Mouse (Mus musculus): ENCODE results near the gene Socs5. TPM values are rescaled to one million over a fixed set of nuclear protein-coding genes. Genes with fewer than 3 reads are reported as not detected.

Socs5 gene
- polyA plus RNA-seq, 1 experiment: 6.4 TPM

DNA sequence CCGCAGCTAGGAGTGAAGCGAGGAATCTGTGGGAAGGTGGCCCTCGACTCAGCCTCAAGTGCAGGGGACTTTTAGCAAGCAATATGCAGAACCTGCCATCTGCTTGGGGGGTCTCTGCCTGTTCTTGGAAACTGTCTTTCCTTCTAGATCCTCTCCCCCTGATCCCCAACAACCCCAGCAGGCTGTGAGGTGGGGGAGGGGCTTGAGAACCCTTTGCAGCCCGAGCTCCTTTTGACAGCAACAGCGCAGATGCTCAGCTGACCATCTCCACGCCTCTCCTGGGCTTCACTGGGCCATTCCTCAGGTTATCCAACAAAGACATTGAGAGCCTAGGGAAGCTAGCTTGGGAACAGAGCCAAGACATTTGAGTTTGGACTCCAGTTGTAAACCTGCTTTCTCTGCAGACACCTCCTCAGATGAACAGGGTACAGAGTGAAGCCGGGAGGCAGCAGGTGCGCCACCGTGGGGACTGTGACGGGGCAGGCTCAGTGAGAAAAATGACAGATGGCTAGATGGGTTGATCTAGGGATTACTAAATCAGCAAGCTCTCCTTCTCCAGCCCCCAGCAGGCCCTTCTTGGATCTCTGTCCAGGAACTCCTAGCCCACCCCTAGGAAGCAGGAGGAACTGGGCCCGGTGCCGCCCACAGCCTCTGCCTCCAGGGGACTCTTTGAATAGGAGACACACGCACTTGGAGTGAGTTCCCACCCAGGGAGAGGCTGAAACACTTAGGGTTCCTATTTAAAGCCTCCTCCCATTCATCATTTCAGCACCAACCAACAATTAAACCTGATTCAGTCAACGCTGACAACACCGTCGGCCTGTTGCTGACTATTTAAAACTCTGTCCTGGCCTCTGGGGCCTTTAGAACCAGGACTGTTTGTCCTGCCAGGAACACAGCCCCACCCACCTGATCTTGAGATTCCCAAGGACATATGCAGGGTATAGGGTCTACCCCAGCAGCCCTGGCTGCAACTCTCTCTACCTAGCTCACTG, 71.4 kb downstream of the Socs5 start:
- Histone ChIP-seq H3K4me1 (replicated peaks; ENCODE audit: control insufficient read depth, insufficient read depth, low read length) (peaks cover 45% of the 10 kb centered on the region), H3K27ac (ENCODE audit: control insufficient read depth, insufficient read depth, low read length) (peak overlapping the region; percentile 26; the same call in 1 of the 2 replicates), H3K4me3 (ENCODE audit: control insufficient read depth, insufficient read depth, low read length) (no peak overlapping the region), H3K36me3 (ENCODE audit: control insufficient read depth, insufficient read depth, low read length) (no peaks in the 10 kb centered on the region), H3K27me3 (ENCODE audit: control insufficient read depth, insufficient read depth, low read length) (no peaks in the 10 kb centered on the region)
- DNase-seq: peak; percentile 53
- TF ChIP-seq POLR2A (IDR thresholded peaks at IDR 0.05; ENCODE audit: control insufficient read depth, extremely low read depth, insufficient read depth, low read length, poor library complexity): no peak
- no peak for TF ChIP-seq CTCF (IDR thresholded peaks at IDR 0.05; ENCODE audit: borderline replicate concordance, control insufficient read depth, extremely low read depth, insufficient read depth, low read length, poor library complexity)
- 62% methylated on average over 16 of the region's 16 CpGs for WGBS

DNA sequence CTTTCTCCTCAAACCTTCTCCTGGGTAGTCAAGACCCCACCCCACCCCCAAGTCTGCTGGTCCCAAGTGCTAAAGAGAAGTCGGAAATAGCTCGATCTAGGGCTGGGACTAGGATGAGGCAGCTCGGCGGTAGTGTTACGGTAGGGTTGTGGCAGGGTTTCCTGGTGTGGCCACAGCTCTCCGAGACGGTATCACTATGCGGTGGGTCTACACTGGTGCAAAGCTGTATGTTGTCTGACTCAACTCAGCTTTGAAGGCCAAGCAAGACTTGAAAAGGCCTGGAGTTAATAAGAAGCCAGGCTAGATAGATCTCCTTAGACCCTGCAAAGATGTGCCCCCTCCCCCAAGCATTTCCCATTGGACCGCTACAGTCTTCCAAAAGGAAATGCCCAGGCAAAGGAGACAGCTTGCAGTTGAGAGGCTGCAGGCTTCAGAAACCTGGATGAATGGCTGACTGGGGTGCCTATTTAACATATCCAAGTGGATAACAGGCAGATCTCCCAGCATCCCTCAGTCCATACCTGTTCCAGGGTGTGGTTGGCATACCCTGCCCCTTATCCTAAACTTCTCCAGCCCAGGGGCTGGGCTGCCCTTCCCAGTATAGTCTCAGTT, 72.6 kb downstream of the Socs5 start:
- no peak overlapping the region for H3K4me3 ChIP-seq (ENCODE audit: control insufficient read depth, insufficient read depth, low read length)
- no peak overlapping the region for H3K27ac ChIP-seq (ENCODE audit: control insufficient read depth, insufficient read depth, low read length)
- H3K27me3 ChIP-seq (ENCODE audit: control insufficient read depth, insufficient read depth, low read length): no peaks in the 10 kb centered on the region
- no peak for DNase-seq
- H3K36me3 ChIP-seq (ENCODE audit: control insufficient read depth, insufficient read depth, low read length): no peaks in the 10 kb centered on the region
- H3K4me1 ChIP-seq (replicated peaks; ENCODE audit: control insufficient read depth, insufficient read depth, low read length): peaks cover 45% of the 10 kb centered on the region
- 32% methylated on average over 9 of the region's 9 CpGs for WGBS
- no peak for TF ChIP-seq POLR2A (IDR thresholded peaks at IDR 0.05; ENCODE audit: control insufficient read depth, extremely low read depth, insufficient read depth, low read length, poor library complexity)
- TF ChIP-seq CTCF (IDR thresholded peaks at IDR 0.05; ENCODE audit: borderline replicate concordance, control insufficient read depth, extremely low read depth, insufficient read depth, low read length, poor library complexity): no peak

DNA sequence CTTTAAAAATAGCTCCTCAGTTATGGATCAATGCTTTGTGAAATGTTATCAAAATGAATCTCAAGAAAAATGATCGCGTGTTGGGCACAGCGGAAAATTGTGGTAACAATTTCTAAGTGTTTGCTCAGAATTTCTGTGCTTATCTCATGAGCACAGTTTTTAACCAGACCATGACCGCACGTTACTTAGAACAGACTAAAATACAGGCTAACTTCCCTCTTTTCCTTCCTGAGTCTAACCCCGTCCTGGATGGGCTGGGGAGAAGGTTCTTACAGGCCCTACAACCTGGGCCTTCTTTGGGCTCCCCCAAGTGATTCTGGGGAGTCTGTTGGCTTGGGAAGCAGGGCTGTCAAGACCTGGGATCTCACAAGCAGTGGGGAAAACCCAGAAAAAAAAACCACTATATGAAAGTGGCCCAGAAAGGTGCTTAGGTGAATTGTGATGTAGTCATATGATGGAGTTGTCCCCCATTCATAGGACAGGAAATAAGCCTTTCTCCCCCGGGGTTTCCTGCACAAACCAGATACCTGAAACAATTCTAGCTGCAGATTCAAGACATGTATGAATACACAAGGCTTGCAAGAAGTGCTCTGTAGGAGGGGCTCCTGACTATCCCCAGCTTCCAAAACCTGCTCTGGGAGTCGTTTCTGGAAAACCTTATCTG, 74.3 kb downstream of the Socs5 start:
- no peak overlapping the region for H3K4me3 ChIP-seq (ENCODE audit: control insufficient read depth, insufficient read depth, low read length)
- H3K36me3 ChIP-seq (ENCODE audit: control insufficient read depth, insufficient read depth, low read length): no peaks in the 10 kb centered on the region
- H3K27me3 ChIP-seq (ENCODE audit: control insufficient read depth, insufficient read depth, low read length): no peaks in the 10 kb centered on the region
- H3K4me1 ChIP-seq (replicated peaks; ENCODE audit: control insufficient read depth, insufficient read depth, low read length): peaks cover 38% of the 10 kb centered on the region
- TF ChIP-seq POLR2A (IDR thresholded peaks at IDR 0.05; ENCODE audit: control insufficient read depth, extremely low read depth, insufficient read depth, low read length, poor library complexity): no peak
- no peak for TF ChIP-seq CTCF (IDR thresholded peaks at IDR 0.05; ENCODE audit: borderline replicate concordance, control insufficient read depth, extremely low read depth, insufficient read depth, low read length, poor library complexity)
- 17% methylated on average over 8 of the region's 8 CpGs for WGBS
- no peak overlapping the region for H3K27ac ChIP-seq (ENCODE audit: control insufficient read depth, insufficient read depth, low read length)
- DNase-seq: no peak

DNA sequence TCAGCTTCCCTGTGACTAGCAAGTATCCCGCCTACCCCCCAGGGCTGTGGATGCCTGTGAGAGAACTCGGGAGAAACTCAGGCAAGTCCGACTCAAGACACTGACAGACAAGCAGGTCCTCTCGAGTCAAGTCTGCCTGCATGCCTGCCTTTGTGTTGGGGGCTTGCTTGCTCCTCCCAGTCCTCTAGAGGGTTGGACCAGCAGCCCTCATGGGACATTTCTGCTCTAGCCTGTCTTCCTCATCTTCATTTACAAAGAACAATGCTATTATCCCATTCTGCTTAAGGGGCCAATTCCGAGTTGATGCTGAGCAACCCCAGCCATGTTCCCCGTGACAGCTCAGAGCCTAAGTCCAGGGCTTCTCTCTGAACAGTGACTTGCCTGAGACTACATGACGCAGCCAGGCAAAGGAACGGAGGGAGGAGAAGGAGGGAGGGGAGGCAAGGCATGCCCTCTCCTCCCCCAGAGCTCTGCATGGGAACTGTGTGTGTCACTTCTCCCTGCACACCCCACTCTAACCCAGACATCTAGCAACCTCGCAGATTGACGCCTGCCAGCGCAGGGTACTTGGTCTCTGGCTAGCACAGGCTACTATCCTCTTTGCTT, 78.1 kb downstream of the Socs5 start:
- no peaks in the 10 kb centered on the region for H3K36me3 ChIP-seq (ENCODE audit: control insufficient read depth, insufficient read depth, low read length)
- WGBS: 62% methylated on average over 11 of the region's 11 CpGs
- no peak overlapping the region for H3K4me3 ChIP-seq (ENCODE audit: control insufficient read depth, insufficient read depth, low read length)
- no peaks in the 10 kb centered on the region for H3K27me3 ChIP-seq (ENCODE audit: control insufficient read depth, insufficient read depth, low read length)
- H3K4me1 ChIP-seq (replicated peaks; ENCODE audit: control insufficient read depth, insufficient read depth, low read length): peaks cover 12% of the 10 kb centered on the region
- no peak overlapping the region for H3K27ac ChIP-seq (ENCODE audit: control insufficient read depth, insufficient read depth, low read length)
- TF ChIP-seq CTCF (IDR thresholded peaks at IDR 0.05; ENCODE audit: borderline replicate concordance, control insufficient read depth, extremely low read depth, insufficient read depth, low read length, poor library complexity) (no peak), POLR2A (IDR thresholded peaks at IDR 0.05; ENCODE audit: control insufficient read depth, extremely low read depth, insufficient read depth, low read length, poor library complexity) (no peak)
- no peak for DNase-seq

DNA sequence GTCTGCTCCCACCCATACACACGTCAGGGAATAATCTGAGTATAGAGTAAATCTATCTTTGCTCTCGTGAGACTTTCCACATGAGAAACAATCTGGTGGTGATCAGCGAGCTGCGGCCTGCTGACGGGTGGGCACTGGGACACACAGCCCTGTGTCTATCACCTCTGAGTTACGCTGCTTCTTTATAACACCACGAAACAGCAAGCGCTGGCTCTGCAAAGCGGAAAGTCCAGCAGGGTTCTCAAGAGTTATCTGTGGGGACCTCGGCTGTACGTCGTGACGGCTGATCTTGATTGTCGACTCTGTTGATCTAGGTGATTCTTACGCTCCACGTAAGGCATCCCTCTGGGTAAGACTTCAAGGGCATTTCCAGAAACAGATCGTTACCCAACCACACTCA, 79.5 kb downstream of the Socs5 start:
- Histone ChIP-seq H3K4me1 (replicated peaks; ENCODE audit: control insufficient read depth, insufficient read depth, low read length) (0 out of 2 replicates have a peak, but pooled peaks cover 5% of the 10 kb centered on the region), H3K27me3 (ENCODE audit: control insufficient read depth, insufficient read depth, low read length) (no peaks in the 10 kb centered on the region), H3K4me3 (ENCODE audit: control insufficient read depth, insufficient read depth, low read length) (no peak overlapping the region), H3K27ac (ENCODE audit: control insufficient read depth, insufficient read depth, low read length) (no peak overlapping the region), H3K36me3 (ENCODE audit: control insufficient read depth, insufficient read depth, low read length) (no peaks in the 10 kb centered on the region)
- TF ChIP-seq POLR2A (IDR thresholded peaks at IDR 0.05; ENCODE audit: control insufficient read depth, extremely low read depth, insufficient read depth, low read length, poor library complexity) (no peak), CTCF (IDR thresholded peaks at IDR 0.05; ENCODE audit: borderline replicate concordance, control insufficient read depth, extremely low read depth, insufficient read depth, low read length, poor library complexity) (no peak)
- no peak for DNase-seq
- WGBS: 94% methylated on average over 17 of the region's 17 CpGs

Other genes with a start within 250 kb of the Socs5 start
- 0.19 TPM in 1 of 2 replicates, not detected in the other for gene Tmem247, start 190.3 kb upstream of the Socs5 start, polyA plus RNA-seq (2012; rRNA removed)
- gene Atp6v1e2, start 159.8 kb upstream of the Socs5 start, polyA plus RNA-seq (2012; rRNA removed): not detected in 2 replicates
- 11.5 and 14.5 TPM in 2 replicates for gene Rhoq, start 144.6 kb upstream of the Socs5 start, polyA plus RNA-seq (2012; rRNA removed)
- gene Pigf, start 82.3 kb upstream of the Socs5 start, polyA plus RNA-seq (2012; rRNA removed): 4.8 TPM in 2 replicates
- gene Cript, start 82.1 kb upstream of the Socs5 start, polyA plus RNA-seq (2012; rRNA removed): 12.6 and 16.8 TPM in 2 replicates
- 46.7 and 48.7 TPM in 2 replicates for gene Mcfd2, start 158.3 kb downstream of the Socs5 start, polyA plus RNA-seq (2012; rRNA removed)
- gene Ttc7, start 175.2 kb downstream of the Socs5 start, polyA plus RNA-seq (2012; rRNA removed): 93.6 and 148 TPM in 2 replicates

Data from thymus, adult 2 months (tissue).